Mouse (Mus musculus) stomach, postnatal 0 days (tissue): ENCODE results near the gene Borcs6.

Source experiments
- CTCF ChIP-seq: IDR thresholded peaks from 2 replicates; pipeline ENCODE4 v1.5.1; 2016; ENCODE audit warnings: antibody characterized with exemption, low read depth, mild to moderate bottlenecking, moderate library complexity
- EP300 ChIP-seq: optimal IDR thresholded peaks from 2 replicates; pipeline ENCODE3; 2016; ENCODE audit warnings: antibody characterized with exemption

DNA sequence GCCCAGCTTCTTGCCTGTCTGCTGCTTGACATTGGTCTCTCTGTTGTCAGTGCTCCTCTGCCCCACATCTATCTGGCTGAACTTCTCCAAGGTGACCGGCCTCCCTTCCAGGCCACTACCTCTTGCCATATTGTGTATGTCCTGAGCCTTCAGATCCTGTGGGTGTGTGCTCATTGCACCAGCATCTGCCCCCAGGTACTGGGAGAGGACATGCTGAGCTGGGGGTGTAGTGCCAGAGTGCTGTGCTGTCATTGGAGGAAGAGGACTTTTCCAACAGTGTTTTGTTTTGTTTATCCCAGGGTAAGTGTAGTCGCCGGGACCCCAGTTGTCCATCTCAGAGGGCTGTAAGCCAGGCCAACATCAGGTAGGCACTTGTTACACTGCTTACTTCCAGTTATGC, 24.9 kb upstream of the Borcs6 start:
- no peak for TF ChIP-seq CTCF
- no peak for TF ChIP-seq EP300
